Mouse (Mus musculus) kidney, postnatal 10 days (tissue): ENCODE data around the gene Rpl3.
"Not testable (repeated sequence)": the region's sequence is repeated elsewhere in the genome, so short reads cannot be mapped to it uniquely, and the experiment has no call there.

ENCODE experiments used
- DNase-seq: peaks from one replicate; pipeline ENCODE4 v3.0.0; 2021; ENCODE audit warnings: mixed read lengths

Gene Rpl3

DNA sequence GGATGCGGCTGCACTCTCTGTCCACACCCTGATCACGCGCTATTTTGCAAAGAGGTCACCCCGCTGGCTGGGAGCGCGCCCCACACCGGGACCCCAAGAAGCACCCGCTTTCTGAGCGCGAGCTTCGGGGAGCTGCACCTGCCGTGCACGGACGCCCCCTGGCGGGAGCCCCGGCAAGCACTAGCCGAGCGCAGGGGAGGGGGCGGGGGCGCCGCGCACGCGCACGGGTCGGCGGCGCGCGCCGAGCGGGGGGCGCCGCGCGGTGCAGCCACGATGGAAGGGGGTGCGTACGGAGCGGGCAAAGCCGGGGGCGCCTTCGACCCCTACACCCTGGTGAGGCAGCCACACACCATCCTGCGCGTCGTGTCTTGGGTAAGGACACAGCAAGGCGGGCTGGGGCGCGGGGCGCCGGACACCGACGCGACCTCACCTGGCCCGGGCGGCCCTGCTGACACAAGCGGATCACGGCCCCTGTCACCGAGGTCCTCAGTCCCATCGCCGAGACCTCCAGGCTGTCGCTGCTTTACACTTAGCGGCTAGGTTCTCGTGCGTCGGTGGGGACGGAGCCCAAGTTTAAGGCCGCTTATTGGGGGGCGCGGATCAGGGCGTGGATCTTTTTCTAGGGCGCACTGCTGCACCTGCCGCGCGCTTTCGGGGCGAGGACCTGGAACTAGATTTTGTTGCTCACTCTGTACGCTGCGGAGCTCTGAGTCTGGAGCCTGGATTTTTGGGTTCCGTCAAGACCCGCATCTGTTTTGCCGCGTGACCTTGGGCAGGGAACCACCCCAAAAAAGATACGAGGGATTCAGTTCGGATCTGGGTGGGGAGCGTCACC is at the start of gene Rpl3, which contains the start of gene Syngr1:
Gene Rpl3, minus strand, starts transcription at position 748 of the 835 bp plus-strand sequence.
Gene Syngr1, plus strand, starts transcription at position 214 of the 835 bp plus-strand sequence.
- DNase-seq: peak; percentile 87

DNA sequence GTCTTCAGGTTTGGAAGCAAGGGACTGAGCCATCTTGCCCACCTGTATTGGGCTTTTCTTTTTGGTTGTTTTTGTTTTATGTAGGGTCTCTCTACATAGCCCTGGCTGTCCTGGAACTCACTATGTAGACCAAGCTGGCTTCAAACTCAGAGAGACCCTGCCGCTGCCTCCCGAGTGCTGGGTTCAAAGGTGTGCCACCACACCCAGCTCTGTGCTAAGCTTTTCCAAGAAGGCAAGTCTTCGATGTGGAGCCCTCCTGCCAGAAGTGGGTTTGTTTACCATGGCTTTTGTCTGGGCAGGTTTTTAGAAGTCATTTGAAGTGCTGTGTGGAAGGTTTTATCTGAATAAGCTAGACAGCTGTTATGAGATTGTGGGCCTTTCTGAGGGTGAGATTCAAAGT is 49.2 kb upstream of the Rpl3 start:
- DNase-seq: no peak

DNA sequence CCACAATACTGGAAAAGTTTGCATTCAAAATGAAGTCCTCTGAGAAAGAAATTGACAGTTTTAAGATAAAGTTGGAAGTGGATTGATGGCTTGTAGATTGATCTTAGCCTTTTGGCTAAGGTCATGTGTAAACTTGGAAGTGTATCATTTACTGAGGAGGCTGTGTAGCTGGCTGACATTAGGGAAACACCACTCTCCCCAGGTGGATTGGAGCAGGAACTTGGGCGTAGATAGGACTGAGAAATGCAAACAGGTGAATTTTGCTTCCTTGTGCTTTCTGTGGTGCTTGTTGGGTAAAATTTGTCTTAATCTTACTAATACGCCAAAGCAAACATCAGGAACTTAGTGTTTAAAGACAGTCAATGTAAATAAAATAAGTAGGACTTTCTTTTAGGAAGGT is 48.6 kb upstream of the Rpl3 start:
- DNase-seq: no peak

DNA sequence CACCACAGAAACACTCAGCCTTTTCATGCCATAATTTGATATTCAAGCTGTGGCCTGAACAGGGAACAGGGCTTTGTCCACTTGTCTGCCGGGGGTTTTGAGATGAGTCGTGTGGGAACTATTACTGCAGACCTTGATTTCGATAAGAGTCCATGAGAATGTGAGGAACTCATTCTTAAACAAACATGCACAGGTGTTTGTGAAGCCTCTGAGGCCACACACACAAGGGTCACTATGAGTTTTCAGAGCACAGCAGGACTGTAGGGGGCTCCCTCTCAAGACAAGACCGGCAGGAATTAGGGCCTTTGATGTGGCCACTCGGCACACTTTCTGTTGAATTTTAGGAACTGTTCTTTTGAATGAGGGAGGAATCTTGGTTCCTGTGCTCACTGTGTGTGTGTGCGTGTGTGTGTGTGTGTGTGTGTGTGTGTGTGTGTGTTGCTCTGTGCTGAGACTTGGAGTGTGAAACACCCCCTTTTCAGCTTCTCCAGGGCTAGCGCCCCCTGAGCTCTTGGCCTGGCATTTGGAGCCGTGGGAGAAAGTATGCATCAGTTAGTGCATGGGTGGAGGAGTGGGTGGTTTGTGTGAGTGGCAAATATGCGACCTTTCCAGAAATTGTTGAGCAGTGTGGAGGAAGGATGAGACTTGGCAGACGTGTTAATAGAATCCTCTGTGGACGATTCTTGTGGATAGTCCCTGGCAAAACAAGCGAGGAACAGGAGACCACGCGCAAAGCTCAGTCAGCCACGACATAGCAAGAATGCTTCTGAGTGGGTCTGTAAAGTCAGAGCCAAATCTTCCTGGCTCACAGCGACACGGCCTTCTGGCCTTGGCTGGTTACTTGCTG is 46.5 kb upstream of the Rpl3 start:
- no peak for DNase-seq

DNA sequence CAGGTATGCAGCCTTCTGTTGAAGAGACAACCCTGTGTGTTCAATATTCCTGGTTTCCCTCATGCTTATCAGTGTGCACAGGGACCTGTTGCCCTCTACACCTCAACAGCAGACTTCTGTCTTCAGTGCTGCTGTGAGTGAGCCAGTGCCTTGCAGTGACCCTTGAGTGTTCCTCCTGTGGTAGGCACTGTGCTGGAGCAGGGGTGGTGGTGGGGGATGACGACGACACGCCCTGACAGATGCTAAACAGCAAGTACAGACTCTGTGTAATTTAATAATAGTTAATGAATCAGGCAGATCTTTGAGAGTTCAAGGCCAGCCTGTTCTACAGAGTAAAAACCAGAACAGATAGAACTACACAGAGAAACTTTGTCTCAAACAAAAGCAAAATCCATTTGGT is 45.0 kb upstream of the Rpl3 start:
- DNase-seq: no peak

DNA sequence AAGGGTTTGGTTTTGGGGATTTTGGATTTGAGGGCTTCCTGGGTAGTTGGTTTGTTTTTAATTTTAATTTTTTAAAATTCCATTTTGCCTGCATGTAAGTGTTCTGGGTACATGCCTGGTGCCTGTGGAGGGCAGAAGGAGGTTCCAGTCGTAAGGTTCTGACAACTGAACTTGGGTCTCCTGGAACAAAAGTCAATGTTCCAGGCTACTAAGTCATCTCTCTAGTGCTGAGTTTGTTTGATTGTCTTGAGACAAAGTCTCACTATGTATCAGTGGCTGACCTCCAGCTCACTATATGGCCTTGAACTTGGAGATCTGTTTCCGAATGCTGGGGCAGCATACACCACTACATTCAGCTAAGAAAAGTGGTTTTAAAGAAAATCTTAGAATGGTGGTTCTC is 43.8 kb upstream of the Rpl3 start:
- no peak for DNase-seq

DNA sequence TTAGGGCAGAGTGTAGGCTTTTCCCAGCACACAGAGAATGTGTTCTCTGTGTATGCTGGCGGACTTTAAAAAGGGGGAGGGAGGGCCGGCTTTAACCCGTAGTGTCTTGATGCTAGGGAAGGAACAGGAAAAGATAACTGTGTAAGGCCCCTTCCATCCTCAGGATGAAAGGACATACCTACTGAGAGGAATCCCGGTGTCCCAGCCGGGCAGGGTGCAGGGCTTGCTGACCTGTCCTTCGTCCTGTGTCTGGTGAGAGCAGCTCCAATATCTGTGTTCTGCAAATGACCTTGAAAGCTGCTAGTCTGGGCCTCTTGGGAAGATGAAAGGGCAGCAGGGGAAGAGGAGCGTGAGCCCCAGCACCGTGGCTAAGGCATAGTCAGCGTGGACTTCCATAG is 42.8 kb upstream of the Rpl3 start:
- no peak for DNase-seq

DNA sequence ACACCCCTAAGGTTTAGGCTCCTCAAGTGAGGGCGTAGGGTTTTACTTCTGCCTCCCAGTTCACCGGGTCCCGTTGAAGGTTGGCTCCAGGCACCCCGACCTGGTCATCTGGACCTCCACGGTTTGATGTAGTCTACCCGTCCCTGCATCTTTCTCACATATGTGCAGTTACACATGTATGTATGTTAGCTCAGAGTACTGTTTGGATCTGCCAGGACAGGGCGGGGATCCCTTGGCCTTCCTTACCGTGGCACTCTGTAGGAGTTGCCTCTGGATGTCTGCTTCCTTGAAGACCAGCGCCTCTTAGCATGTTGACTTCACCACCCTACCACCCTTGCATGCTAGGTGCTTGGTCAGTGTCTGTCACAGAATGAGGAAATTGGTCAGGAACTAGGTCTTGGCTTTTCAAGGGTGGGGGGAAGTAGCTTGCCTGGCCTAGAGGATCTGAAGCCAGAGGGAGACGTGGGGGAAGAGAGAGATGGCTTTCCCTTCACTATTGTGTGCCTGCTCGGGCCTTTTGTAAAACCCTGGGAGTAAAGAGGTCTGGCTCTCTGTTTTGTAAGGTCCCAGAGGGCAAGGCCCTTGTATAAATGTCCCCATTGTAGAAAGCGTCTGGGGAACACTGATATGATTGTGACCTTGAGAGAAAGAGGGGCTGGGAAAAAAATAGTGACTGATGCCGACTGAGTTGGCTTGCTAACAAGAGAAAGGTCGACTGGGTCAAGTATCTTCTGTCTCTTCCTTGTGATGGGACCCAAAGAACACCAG is 42.2 kb upstream of the Rpl3 start:
- peak; percentile 43 for DNase-seq

DNA sequence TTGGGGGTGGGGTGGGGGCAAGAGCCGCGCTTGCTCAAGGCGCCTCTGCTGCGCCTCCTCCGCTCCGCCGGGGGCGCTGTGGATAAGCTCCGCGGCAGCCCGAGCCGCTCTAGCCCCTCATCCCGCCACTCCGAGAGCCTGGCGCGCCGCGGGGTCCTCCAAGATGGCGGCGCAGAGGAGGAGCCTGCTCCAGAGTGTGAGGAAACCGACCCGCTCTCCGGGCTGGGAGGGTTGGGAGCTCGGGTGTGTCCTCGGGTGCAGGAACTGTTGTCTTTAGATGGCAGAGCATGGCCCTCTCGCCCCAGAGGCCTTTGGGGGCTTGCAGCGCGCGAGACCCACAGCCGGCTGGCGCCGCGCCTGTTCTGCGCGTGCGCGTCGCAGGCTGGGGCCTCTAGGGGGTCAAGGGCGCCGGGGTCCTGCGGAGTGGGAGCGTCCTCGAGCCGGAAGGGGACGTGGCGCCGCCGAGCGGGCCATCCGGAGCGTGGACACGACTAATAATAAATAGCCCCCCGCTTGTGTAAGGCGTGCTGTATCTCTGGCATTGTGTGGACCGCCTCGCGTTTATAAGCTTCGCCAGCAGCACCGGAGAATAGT is 41.4 kb upstream of the Rpl3 start, which contains the start of gene Tab1:
Gene Tab1, plus strand, starts transcription at position 135 of the 594 bp plus-strand sequence.
- peak; percentile 96 for DNase-seq

DNA sequence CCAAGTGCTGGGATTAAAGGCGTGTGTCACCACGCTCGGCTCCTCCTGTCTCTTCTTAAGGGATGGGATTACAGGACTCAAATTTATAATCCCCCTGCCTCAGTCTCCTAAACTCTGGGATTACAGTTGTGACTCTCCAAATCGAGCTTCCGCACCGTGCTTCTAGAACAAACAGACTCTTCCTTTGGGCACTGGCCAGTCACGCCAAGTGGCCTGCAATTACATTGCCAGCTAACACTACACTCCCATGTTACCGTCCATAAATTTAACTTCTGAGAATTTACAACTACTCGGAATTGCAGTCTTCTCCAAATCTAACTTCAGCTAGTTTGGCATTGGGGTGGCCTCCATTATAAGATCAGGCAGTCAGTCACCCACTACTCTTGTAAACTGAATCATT is 40.8 kb upstream of the Rpl3 start:
- no peak for DNase-seq

DNA sequence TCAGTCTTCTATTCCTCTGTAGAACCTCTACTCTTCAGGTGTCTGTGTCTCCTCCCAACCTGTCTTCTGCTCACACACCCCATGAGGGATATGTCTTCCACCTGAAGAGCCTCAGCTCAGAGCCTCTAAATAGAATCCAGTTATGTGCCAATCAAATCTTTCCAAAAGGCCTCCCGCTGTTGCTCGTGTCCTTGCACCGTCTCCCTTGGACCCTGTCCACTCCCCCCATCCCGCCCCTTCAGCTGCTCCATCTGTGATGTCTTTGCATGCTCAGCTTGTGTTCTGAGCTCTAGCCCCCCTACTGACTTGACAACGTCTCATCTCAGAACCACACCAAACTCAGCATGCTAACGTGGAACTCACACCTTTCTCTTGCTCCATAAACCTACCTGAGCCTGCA is 39.8 kb upstream of the Rpl3 start:
- DNase-seq: no peak

DNA sequence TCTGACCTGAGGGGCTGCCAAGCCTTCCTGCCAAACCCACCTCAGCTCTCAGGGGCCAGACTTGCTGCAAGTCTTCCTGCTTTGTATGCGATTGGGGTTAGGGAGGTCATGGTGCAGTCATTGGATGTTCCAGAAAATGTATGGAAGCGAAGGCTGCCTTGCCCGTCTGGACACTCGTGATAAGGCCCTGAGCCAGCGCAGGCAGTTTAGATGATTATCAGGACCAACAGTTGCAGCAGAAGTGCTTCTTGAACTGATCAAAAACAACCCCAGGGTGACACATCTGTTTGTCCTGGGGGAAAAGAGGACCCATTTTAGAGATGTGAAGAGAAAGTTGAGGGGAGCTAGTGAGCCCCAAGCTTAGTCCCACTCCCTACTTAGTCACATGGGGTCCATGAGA is 39.0 kb upstream of the Rpl3 start:
- DNase-seq: no peak

DNA sequence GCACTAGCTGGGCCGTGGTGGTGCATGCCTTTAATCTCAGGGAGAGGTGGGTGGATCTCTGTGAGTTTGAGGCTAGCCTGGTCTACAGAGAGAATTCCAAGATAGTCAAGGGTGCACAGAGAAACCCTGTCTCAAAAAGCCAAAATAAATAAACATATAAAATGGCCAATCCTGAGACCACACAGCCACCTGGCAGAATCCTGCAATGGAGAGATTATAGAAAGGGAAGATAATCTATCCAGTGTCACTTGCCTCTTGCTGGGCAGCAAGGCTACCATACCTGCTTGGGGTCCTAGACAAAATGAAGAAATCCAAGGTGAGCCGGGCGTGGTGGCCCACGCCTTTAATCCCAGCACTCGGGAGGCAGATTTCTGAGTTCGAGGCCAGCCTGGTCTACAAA is 38.3 kb upstream of the Rpl3 start:
- DNase-seq: no peak

DNA sequence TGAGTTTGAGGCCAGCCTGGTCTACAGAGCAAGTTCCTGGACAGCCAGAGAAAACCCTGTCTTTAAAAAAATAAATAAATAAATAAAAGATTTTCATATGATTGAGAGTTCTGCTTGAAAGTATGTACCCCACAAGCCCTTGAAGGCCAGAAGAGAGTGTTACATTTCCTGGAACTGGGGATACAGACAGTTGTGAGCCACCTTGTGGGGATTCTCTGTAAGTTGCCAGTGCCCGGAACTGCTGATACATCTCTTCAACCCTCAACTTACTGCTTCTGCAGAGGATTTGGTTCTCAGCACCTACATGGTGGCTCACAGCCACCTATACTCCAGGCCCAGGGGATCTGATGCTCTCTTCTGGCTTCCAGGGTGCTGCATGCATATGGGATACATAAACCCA is 35.5 kb upstream of the Rpl3 start:
- no peak for DNase-seq

DNA sequence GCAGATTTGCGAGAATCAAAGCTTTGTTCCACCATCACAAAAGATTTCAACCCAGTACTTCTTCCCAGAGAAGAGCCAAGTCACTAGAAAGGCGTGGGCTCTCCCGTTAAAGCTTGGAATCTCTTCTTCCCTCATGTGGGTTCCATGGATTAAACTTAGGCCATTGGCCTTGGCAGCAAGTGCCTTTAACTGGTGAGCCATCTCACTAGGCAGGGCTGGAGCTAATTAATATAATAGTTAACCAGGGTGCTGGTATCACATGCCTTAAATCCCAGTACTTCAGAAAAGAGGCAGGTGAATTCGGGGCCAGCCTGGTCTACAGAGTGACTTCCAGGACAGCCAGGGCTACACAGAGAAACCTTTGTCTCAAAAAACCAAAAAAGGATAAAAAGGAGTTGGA is 33.0 kb upstream of the Rpl3 start:
- no peak for DNase-seq

DNA sequence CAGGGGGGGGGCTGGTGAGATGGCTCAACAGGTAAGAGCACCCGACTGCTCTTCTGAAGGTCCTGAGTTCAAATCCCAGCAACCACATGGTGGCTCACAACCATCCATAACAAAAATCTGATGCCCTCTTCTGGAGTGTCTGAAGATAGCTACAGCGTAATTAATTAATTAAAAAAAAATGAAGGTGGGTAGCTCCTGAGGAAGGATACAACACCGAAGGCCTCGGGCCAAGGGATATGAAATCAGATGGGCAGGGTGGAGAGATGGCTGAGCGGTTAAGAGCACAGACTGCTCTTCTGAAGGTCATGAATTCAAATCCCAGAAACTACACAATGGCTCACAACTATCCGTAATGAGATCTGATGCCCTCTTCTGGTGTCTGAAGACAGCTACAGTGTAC is 30.8 kb upstream of the Rpl3 start:
- not testable (repeated sequence) for DNase-seq

DNA sequence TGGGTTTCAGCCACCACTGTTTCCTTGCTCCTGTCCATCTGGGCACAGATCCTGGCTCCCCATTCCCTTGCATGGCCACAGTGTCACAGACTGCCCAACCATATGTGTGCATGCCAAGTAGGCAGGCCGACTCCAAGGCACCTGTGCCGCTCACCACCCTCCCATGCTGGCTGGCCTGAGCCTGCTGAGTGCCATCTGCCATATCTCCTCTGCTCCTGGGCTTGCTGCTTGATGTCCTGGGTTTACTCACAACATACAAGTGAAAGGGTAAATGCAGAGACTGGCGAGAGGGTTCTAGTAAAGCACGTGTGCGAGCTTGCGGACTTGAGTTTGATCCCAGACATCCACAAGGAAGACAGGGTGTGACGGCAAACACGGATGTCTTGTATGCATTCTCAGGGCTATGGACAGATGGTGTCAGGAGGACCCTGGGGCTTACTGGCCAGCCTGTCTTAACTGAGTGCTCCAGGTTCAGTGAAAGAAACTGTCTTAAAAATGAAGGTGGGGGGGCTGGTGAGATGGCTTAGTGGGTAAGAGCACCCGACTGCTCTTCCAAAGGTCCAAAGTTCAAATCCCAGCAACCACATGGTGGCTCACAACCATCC is 30.2 kb upstream of the Rpl3 start:
- DNase-seq: no peak

DNA sequence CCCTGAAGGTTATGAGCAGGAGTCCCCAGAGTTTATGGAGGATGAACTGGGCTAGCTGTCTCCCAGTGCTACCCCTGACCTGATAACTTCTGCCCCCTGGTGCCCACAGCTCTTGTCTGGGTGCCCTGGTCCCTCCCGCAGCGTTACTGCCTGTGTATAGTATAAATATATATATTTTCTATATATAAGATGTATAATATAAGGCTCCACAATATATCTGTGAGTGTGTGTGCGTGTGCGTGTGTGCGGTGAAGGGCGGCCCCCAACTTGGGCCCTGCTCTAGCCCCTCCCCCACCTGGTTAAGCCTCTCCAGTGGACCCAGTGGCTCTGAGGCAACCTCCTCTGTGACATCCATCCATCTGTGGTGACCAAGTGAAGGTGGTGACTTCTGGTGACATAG is 27.4 kb upstream of the Rpl3 start:
- no peak for DNase-seq

DNA sequence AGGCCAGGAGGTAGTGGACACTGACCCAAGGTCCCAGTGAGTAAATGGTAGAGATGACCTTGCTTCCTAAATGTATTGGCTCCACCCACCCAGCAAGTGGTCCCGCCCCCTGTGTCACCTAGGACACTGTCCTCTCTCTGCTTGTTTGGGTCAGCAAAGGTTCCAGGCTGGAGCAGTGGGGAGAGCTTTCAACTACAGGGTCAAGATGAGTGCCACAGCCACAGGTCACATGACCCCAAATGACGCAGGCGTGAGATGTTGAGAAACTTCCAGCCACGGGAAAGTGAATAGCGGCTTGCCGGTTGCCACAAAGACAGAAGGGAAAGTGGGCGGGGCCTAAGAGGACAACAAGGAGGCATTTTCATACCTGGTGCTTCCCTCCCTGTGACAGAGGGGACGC is 25.5 kb upstream of the Rpl3 start:
- no peak for DNase-seq

DNA sequence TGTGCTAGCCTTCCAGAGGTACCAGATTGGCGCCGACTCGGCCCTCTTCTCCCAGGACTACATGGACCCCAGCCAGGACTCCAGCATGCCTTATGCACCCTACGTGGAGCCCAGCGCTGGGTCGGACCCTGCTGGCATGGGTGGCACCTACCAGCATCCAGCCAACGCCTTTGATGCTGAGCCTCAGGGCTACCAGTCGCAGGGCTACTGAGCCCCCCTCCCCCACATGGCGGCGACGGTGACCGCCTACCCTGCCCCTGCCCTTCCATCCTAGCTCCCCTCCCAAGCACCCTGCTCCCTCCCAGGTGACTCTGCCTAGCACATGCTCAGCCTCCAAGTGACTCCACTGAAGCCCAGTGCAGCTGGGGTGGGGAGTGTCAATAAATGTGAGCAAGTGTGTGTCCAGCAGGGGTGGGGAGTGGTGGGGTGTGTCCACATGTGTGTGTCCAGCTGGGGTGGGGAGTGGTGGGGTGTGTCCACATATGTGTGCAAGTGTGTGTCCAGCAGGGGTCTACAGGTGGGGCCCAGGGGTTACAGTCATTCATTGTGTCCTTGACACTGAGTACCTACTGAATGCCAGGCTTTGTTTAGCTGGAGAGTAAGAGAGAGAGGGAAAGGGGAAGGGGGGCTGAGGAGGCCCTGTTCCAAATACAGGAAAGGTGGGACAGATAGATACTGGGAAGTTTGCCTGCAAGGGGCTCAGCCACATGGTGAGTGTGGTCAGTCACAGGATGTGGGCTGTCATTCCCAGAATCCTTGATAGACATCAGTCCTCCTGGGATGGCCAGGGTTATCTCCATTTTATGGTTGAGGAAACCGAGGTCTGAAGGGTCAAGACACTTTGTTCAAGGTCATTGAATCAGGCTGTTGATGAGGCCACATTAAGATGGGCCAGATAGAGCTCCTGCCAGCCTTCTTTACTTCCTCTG is 24.5 kb upstream of the Rpl3 start:
- DNase-seq: no peak

DNA sequence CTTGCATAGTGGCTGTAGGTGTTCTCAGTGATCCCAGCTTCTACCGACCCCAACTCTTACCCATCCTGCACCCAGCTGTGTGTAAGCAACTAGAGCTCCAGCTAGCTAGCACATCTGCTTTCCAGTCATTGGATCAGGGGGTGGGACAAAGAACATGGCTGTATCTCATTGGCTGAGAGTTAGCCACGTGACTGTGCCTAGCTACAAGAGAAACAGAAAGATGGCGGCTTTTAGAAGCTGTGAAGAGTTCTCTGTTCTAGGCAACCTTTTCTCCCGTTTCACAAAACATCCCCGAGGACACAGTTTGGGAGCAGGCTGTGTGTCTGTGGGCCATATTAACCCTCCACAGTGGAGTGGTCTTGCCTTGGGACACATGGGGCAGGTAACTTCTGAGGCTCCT is 23.6 kb upstream of the Rpl3 start:
- no peak for DNase-seq
